Mouse (Mus musculus) testis, adult 2 months (tissue): ENCODE data around the gene Sipa1l1.

Experiments used
- CTCF ChIP-seq: fragments of 200-500 bp; IDR thresholded peaks from 2 replicates; pipeline ENCODE4 v1.5.1; 2012; ENCODE audit warnings: low read depth, mild to moderate bottlenecking, inconsistent platforms, low read length, moderate library complexity; ENCODE audit not compliant: control insufficient read depth, insufficient read depth, insufficient replicate concordance
- POLR2A ChIP-seq: fragments of 200-500 bp; IDR thresholded peaks from 2 replicates; pipeline ENCODE4 v1.6.1; 2012; ENCODE audit warnings: low read depth, mild to moderate bottlenecking, inconsistent platforms, low read length, moderate library complexity; ENCODE audit not compliant: control insufficient read depth

- TF ChIP-seq CTCF (peak; percentile 79; the same call in 1 of the 2 replicates), POLR2A (no peak)
Observed at GRCm38 (mm10) chr12:82489093-82489492, 320.0 kb downstream of the Sipa1l1 start.
